Mouse (Mus musculus): ENCODE measurements around the gene Tax1bp1.
A peak's percentile ranks its signal among the peaks of the same experiment; 100 is the strongest.

Gene Tax1bp1

DNA sequence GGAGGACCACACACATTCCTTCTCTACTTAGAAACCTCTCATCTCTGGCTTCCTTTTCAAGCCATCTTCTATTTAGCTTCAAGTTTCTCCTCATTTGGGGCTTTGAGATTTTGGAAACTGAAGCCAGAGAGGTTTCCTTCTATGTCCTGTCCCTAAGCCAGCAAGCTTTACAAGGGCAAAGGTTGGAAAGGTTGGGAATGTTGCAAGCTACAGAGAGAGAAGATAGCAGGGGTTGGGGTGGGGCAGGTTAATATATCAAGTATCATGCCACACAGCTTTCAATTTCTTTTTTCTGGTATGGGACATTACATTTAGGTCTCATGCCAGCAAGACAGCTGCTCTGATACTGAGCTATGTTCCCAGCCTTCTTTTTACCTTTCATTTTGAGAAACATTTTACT is 8.2 kb upstream of the Tax1bp1 start:
- DNase-seq (ENCODE audit: low read depth, low spot score): no peak

DNA sequence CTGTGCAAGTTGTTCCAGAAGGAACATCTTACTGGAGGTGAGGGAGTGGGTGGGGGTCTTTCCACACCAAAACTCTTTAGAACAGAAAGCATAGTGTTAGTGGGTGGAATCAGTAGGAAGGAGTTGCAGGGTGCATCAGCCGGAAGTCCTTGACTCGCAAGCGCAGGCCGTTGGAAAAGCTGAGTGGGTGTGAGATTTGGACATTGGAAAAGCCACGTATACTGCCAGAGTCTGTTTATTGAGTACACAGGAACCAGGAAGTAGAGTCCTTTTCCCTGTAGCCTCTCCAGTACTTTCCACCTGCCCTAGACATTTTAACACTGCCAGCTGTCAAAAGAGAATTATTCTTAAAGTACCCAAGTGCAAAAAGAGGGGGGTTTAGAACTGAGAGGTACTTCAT is 5.7 kb upstream of the Tax1bp1 start:
- no peak for DNase-seq (ENCODE audit: low read depth, low spot score)

- DNase-seq (ENCODE audit: low read depth, low spot score): no peak
Observed at GRCm38 (mm10) chr6:52712563-52712962, 966 bp upstream of the Tax1bp1 start.

- DNase-seq (ENCODE audit: low read depth, low spot score): peak; percentile 67
Observed at GRCm38 (mm10) chr6:52713897-52714509, 474 bp downstream of the Tax1bp1 start.

- DNase-seq (ENCODE audit: low read depth, low spot score): no peak
Observed at GRCm38 (mm10) chr6:52717493-52718192, 4.1 kb downstream of the Tax1bp1 start.

DNA sequence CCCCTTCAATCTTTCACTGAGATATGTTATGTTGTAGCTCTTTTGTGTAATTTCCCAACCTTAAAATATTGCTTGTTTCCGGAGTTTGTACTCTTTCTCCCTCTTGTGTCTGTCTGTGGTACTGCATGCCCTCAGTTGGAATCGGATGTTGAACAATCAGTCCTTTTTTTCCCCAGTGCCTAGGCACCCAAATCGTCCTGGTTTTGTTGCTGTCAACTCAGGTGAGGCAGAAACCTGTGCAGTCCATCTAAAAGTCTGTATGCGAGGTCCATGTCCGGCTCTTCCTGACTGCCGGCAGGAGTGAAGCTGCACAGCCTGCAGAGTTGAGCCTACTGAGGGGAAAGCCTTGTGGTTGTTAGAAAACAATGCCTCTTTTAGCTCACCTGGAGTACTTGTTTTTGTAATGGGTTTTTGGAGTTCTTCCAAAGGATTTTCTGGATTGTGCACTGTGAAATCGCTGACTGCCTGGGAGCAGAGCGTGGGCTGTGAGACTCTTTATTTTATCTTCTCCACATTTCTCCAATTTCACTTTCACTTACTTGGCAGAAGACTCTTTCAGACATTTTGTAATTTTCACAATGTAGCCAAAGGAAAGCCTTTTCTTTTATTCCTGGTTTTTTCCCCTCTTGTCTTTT is 11.4 kb downstream of the Tax1bp1 start:
- peak; percentile 65 for DNase-seq (ENCODE audit: low read depth, low spot score)

GRCm38 (mm10) chr6:52730338-52730737 is 16.8 kb downstream of the Tax1bp1 start:
- DNase-seq (ENCODE audit: low read depth, low spot score): no peak

DNA sequence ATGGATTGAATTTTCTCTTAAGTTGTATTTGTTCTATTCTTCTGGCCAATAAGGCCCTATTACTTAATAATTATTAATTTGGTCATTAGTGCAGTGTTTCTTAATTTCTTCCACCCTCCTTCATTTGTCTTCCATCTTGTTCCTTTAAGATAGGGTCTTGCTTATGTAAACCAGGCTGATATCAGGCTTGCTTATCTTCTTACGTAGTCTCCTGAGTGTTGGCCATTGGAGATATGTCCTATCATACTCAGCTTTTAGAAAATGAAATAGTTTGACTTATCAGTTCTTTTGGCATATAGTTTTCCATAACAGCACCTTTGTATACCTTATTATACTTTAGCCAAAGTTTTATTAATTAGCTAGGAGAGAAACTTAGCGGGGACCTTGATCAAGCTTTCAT is 21.1 kb downstream of the Tax1bp1 start:
- no peak for DNase-seq (ENCODE audit: low read depth, low spot score)

GRCm38 (mm10) chr6:52752832-52753231 is 39.3 kb downstream of the Tax1bp1 start:
- DNase-seq (ENCODE audit: low read depth, low spot score): no peak

DNA sequence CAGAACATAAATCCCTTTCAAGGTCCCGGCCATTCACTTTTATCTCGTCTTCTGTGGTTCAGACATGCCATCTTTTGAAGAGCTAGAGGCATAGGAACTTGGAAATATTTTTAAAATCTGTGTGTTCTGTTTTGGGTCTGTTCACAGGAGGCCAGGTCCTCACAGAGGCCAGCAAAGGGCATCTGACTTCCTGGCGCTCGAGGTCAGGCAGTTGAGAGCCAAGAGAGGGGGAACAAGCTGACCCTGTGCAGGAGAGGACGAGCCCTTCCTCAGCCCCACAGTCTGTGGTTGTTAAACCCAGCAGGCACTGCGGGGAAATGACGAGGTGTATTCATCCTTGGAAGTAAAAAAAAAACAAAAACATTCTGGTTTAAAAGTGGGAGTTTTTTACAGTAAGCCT is 51.7 kb downstream of the Tax1bp1 start:
- no peak for DNase-seq (ENCODE audit: low read depth, low spot score)

GRCm38 (mm10) chr6:52770789-52771188 is 57.3 kb downstream of the Tax1bp1 start:
- DNase-seq (ENCODE audit: low read depth, low spot score): no peak

- DNase-seq (ENCODE audit: low read depth, low spot score): no peak
Observed at GRCm38 (mm10) chr6:52773132-52773531, 59.6 kb downstream of the Tax1bp1 start.

GRCm38 (mm10) chr6:52775350-52775749 is 61.8 kb downstream of the Tax1bp1 start:
- no peak for DNase-seq (ENCODE audit: low read depth, low spot score)

GRCm38 (mm10) chr6:52775956-52776355 is 62.4 kb downstream of the Tax1bp1 start:
- DNase-seq (ENCODE audit: low read depth, low spot score): no peak

- DNase-seq (ENCODE audit: low read depth, low spot score): no peak
Observed at GRCm38 (mm10) chr6:52777034-52777433, 63.5 kb downstream of the Tax1bp1 start.

- peak; percentile 59 for DNase-seq (ENCODE audit: low read depth, low spot score)
Observed at GRCm38 (mm10) chr6:52778523-52778922, 65.0 kb downstream of the Tax1bp1 start.

DNA sequence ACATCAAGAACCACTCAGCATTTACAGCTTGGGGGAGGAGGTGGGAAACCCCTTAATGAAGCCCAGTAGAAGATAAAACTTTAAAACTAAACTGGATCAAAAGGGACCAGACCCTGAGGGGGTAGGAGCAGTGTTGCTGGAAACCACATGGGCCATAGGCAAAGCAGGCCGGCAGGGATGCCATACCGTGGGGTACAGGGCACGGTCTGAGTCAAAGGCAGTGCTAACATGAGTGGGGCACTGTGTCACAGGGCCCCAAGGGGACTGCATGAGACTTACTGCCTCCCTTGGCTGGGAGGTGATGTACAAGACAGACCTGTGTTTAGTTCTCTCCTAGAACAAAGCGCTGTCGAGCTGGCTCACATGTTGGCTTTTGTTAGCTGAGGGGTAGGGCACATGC is 66.0 kb downstream of the Tax1bp1 start:
- peak; percentile 74 for DNase-seq (ENCODE audit: low read depth, low spot score)

DNA sequence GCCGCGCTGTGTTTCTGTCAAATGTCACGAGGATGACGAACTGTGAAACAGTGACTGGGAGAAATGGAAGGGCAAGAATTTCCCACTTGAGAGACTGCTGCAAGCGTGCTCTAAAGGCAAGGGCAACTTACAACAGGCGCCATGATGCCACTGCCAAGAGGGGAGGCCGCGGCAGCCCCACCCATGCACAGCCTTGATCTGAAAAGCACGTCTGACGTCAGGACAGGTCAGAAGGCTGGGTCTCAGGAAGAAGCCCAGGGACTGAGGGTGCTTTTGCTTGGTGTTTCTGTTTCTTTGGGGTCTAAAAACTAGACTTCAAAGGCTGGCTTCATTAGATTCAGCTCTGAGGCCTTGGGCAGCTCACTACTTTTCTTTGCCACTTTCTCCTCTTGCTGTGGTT is 76.8 kb downstream of the Tax1bp1 start:
- DNase-seq (ENCODE audit: low read depth, low spot score): no peak

DNA sequence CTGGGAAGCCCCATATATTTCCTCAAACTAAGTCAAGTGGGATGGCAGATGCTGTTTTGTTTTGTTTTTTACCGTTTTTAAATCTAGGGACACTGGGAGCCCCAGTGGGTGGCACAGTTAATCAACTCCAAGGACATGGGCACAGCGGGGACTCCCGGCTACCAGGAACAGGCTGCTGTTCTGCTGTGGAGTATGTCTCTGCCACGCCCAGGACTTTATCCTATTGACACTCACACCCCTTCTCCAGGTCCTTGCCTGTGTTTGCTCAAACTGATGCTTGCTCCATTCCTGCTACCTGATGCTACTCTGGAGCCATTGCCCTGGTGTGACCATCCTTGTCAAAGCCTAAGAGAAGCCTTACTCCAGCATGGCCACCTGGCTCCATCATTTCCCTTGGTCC is 77.3 kb downstream of the Tax1bp1 start:
- DNase-seq (ENCODE audit: low read depth, low spot score): no peak

- no peak for DNase-seq (ENCODE audit: low read depth, low spot score)
Observed at GRCm38 (mm10) chr6:52792455-52792854, 78.9 kb downstream of the Tax1bp1 start.

DNA sequence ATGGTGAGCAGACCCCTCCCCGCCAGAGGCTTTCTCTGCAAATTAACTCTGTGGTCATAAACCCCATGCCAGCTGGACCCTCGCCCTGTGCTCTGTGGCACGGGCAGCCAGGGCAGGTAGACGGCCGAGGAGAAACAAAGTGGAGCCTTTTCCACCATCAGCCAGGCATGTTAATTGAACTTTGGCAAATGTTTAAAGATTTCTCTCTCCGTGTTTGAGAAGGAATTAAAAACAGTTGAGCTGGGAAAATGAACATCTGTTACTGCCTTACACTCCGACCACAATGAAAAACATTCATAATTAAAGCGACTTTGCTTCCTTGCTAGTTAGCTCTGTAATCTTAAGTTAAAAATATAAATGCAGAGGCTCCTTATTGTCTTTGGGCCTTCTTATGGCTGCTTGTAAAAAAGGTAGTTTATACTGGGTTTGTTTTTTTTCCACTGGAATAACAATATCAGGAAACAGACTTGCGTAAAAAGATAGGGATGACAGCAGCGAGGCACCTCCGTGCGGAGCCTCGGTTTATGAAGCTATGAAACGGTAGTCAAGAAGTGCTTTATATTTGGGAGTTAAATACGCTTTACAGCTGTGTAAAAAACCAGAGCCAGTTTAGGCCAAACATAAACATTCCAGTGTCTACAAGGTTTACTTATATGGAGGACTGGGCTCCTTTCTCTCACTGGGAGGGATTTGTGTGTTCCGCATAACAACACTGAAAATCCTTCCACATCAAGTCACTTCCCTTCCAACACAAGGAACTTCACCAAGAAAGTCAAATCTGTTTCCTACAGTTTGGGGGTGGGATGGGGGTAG is 81.7 kb downstream of the Tax1bp1 start:
- DNase-seq (ENCODE audit: low read depth, low spot score): peak; percentile 43

GRCm38 (mm10) chr6:52796035-52796598 is 82.6 kb downstream of the Tax1bp1 start:
- no peak for DNase-seq (ENCODE audit: low read depth, low spot score)

Measured in forelimb bud, embryonic 11.5 days (tissue).